Mouse (Mus musculus) adrenal gland (tissue): Measurements from ENCODE around the gene Eno4.

ENCODE experiments used
- intact Hi-C: fragments of 180-260 bp; cut with DNase I; formaldehyde crosslinking; loops from one replicate; pipeline ENCODE4 v1.15.1; 2025
- microRNA-seq, 2 experiments: library from miRNA; unstranded; fragments of <30 nt; microRNA quantifications; one replicate each; pipeline ENCODE4; 2019

Gene Eno4

DNA sequence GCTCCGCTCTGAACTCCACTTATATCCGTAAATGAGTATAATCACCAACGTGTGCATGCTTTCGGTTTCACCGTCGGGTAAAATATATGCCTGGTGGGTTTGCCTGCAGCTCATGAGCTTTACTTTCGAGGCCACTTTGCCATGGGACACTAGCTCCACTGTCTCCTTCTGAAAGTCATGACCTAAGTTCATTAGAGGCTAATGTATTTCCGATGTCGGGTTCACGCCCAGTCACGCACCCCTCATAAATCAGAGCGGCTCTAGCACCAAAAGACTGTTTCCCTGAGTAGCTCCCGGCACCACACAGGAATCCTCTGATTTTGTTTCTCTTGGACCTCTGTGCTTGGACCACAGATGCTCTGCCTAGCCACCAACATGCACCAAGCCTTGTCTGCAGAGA is 27.6 kb downstream of the Eno4 start:
- intact Hi-C loops = no loop called here

DNA sequence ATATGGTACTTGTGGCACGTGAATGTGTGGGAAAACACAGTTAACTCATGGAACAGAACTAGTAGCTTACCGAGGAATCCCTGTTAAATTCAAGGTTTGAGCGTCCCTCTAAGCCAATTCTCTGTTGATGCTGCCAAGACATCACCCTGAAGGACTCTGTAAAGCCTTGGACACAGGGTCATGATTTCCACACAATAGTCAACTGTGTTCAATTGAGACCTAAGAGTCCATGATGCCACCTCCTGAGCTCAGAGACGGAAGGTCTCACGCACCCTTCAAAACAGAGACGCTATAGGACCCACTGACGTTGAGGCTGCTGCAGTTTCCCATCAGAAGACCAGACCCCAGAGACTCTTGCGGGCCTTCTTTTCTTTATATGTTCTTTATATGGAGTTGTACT is 30.9 kb downstream of the Eno4 start:
- intact Hi-C loops = no loop called here

DNA sequence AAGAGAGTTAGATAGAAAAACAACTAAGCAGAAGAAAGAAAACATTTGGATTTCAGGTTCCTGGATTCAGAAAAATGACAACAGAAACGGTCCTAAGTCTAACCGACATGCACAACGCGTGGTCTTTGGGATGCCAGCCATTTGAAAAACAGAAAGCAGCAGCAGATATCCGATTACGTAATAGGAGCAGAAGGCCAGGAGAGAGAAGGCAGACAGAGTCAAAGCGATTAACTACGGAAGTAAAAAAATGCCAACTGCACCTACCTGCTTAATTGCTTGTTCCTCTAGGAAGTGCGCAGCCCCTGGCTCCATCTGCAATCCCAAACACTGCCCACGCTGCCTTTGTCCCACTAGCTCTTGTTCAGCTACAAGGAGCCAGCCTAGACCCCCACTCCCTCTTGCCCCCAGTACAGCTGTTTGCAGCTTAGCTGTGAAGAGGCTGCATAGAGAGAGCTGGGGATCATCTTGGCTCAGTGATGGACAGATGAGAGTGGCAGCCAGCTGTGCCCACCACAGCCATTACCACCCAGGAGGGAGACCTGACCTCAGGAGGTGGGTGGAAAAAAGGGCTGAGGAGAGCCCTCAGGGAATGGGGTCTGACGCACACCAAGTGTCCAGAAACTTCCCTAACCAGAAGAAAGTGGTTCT is 32.1 kb downstream of the Eno4 start:
- intact Hi-C loops = no loop called here

DNA sequence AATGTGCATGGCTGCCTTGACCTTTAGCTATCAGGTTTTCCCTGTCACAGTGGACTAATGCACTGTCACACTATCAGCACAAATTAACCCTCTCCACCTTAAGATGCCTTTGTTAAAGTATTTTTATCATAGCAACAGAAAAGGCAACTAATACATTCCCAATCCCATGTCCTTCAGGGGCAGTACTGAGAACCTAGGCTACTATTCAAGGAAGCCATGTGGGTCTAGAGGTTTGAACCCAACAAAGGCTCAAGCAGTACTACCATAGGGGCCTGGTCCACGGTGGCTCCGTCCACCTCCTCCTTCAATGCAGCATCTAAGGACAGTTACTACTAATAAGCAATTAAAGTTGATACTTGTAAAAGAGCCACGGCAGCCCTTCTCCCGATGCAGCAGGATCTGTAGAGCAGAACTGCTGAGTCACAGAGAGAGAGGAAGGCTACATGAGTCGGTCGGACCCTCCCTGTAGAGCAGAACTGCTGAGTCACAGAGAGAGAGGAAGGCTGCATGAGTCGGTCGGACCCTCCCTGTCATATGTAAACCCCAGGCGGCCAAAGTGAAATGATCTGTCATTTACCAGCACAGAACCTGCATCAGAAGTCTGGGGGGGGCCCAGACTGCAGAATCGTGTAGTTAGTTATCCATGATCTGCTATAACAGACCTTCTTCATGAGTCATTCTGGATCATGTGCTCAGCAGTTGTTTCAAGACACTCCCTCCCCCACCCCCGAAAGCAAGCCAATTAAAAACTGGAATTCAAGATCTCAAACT is 35.4 kb downstream of the Eno4 start:
- intact Hi-C loops = no loop called here

DNA sequence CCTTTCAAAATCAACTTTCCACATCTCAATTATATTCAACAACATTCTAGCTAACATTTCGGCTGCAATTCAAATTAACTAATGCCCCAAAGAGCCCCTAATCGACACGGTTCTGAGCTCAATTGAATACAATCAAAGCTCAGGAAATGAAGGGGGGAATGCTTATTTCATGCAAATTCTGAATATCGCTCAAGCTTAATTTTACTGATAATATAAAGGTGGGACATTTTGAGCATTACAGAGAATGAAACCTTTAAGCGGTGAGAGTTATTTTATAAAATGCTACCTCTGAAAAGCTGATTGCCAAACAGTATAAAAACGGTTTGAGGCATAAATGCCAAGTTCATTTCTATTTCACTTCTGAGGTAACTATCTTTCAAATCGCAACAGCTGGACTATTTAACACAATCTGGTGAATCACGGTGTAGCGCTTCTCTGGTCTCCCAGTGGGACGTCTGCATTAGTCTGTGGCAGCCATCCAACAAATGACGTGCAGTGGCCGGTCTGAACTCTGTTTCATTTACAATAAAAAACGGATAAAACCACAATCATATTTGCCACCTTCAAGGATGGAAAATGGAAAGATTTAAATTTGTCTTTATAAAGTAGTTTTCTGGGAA is 36.3 kb downstream of the Eno4 start:
- intact Hi-C loops = no loop called here

DNA sequence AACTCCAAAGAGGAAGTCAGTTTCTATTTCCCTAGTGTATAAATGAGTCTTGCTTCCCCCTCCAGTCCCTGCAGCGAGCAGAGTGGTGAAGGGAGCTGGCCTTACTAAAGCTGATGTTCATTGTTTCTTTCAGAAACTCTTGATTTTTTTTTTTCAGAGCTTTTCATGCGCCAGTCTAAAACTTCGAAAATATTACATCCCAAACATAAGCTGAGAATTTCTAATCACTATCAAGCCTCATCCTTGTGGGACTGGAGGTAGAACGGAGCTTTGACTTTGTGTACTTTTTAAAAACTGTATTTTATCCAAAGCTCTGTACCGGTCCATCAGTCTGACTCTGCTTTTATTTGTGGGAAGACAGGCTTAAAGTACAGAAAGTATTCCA is 36.8 kb downstream of the Eno4 start:
- intact Hi-C loops = no loop called here

DNA sequence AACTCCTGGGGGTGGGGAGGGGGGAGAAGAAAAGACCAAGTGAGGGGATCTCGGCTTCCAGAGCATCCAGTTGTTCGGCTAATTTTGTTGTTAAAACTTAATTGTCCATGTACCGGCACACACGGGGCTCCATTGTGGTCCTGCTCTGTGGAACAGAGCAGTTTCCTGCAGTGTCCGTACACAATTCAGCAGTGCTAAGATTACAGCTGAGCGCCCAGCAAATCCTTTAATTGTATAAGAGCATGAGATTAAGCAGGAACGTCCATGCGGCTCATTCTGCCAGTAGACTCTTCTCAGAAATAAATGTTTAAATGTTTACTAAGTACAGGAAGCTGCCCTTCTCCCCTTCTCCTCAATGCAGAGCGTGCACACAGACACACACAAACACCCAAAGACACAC is 38.3 kb downstream of the Eno4 start:
- intact Hi-C loops = no loop called here

- intact Hi-C loops = no loop called here
Measured at GRCm38 (mm10) chr19:59002827-59003226, 59.6 kb downstream of the Eno4 start.

DNA sequence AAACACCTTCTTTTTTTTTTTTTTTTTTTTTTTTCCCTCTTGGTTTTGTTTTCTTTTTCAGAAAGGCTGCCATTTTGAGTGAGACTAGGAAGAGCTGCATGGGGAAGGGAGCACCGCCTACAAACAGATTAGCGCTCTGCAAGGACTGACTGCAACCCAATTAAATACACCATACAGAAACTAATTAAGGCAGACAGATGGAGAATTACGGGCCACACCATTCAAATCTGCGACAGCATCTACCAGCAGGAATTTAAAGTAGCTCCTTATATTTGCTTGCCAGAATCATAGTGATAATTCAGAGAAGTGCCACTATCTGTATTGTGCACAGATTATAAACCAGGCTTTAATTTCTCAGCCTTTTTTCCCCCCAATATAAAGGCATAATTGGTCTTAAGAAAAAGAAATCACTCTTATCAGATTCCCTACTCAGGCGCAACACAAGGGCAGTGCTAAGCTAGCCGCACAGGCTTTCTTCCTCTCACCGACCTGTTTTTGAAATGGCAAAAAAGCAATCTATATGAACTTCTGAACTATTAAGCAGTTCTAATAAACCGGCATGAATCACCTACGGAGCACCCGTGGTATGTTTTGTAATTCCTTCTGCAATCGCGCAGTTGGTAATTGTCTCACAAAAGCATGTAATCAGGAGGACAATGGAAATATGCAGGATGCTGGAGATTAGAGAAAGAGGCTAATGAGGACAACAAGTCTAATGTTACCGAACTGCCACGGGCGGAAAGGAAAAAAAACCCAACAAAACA is 63.5 kb downstream of the Eno4 start:
- intact Hi-C loops = no loop called here

DNA sequence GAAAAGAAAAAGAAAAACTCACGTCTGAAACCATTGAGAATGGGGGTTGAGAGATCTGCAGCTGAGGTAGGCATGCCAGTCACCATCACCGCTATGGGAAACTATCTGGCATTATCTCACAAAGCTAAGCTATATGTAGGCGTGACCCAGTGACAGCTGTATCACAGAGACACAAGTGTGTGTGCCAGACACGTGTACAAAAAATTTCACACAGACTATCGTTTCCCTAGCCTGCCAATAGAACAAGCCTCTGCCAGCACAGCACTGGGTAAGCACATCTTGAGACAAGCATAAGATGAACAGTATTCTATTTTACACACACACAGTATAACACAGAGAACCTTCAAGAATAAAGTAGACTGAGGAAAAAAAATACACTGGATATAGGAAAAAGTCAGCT is 67.6 kb downstream of the Eno4 start:
- intact Hi-C loops = no loop called here

Small RNA genes lying within 50 kb of the gene (microRNA-seq; reads per million reads assigned to microRNA genes)
- 5.2 to 6.8 reads per million in 2 experiments for gene Mir3086
